Mouse (Mus musculus) CD4-positive naive resting alpha-beta T cell, adult 57 days (primary cell): ENCODE results near the gene Cd24a. TPM values are rescaled to one million over a fixed set of nuclear protein-coding genes. Genes with fewer than 3 reads are reported as not detected.

Experiments
- total RNA-seq: library from RNA; stranded (reverse); gene quantifications from one replicate; pipeline ENCODE4 v1.2.4, GENCODE M21; 2023

The Cd24a gene
- 23.0 TPM for total RNA-seq

GRCm38 (mm10) chr10:43577997-43578331, at the start of gene Cd24a:
Cd24a (plus strand) TSS chr10:43578284.

GRCm38 (mm10) chr10:43540442-43541152, 37.5 kb upstream of the Cd24a start, which contains the start of gene 1700021F05Rik:
1700021F05Rik (minus strand) TSS chr10:43540994.

Other genes starting within 250 kb of the Cd24a start
- gene Bend3, start 99.5 kb upstream of the Cd24a start, total RNA-seq: 8.0 TPM
- not detected for gene Gm9803, start 54.2 kb upstream of the Cd24a start, total RNA-seq
- gene 1700021F05Rik, start 37.3 kb upstream of the Cd24a start, total RNA-seq: 15.9 TPM